Mouse (Mus musculus) forebrain, embryonic 11.5 days (tissue): ENCODE results near the gene Adk. TPM values are rescaled to one million over a fixed set of nuclear protein-coding genes. Genes with fewer than 3 reads are reported as not detected.

Source experiments
- ATAC-seq: fragments of 200-750 bp; cut with Nextera tagmentation; replicated peaks from 2 replicates; pipeline ENCODE4 v1.8.0; 2017; ENCODE audit warnings: moderate TSS enrichment; ENCODE audit not compliant: low FRiP score
- DNase-seq: peaks from one replicate; pipeline ENCODE4 v3.0.0-alpha.2; 2017; ENCODE audit warnings: low spot score
- H3K27ac ChIP-seq: fragments of 300-500 bp; sonication (generic); 2 replicates; pipeline ENCODE4 v1.5.1; 2014; ENCODE audit warnings: low read depth, low read length
- H3K27me3 ChIP-seq: fragments of 300-500 bp; sonication (generic); 2 replicates; pipeline ENCODE4 v1.6.1; 2014; ENCODE audit warnings: mild to moderate bottlenecking, low read length, mixed read lengths; ENCODE audit not compliant: control insufficient read depth, insufficient read depth
- H3K36me3 ChIP-seq: fragments of 300-500 bp; sonication (generic); 2 replicates; pipeline ENCODE4 v1.6.1; 2014; ENCODE audit warnings: mild to moderate bottlenecking, low read length, moderate library complexity, mixed read lengths; ENCODE audit not compliant: control insufficient read depth, insufficient read depth
- H3K4me1 ChIP-seq: fragments of 300-500 bp; sonication (generic); replicated peaks from 2 replicates; pipeline ENCODE4 v1.6.1; 2014; ENCODE audit warnings: low read length, mixed read lengths; ENCODE audit not compliant: control insufficient read depth, insufficient read depth
- H3K4me2 ChIP-seq: fragments of 300-500 bp; sonication (generic); 2 replicates; pipeline ENCODE4 v1.6.1; 2014; ENCODE audit warnings: low read depth, mild to moderate bottlenecking, low read length, moderate library complexity, mixed read lengths; ENCODE audit not compliant: severe bottlenecking
- H3K4me3 ChIP-seq: fragments of 300-500 bp; sonication (generic); 2 replicates; pipeline ENCODE4 v1.5.1; 2014; ENCODE audit warnings: low read depth, low read length
- H3K9ac ChIP-seq: fragments of 300-500 bp; sonication (generic); 2 replicates; pipeline ENCODE4 v1.6.1; 2014; ENCODE audit warnings: low read length
- H3K9me3 ChIP-seq: fragments of 300-500 bp; sonication (generic); 2 replicates; pipeline ENCODE4 v1.6.1; 2016; ENCODE audit warnings: low read length, mixed read lengths; ENCODE audit not compliant: control insufficient read depth
- WGBS: fragments of 180-500 bp; shearing (Covaris S2); extraction: QIAGEN DNeasy Blood & Tissue Kit; methylation state at CpG from one replicate; pipeline ENCODE4 v1.1.7; 2014; 5-methylcytosine and 5-hydroxymethylcytosine counted together
- polyA plus RNA-seq: library from polyadenylated mRNA; unstranded; fragments of >200 nt; fragmentation: Nextera tagmentation; extraction: Ambion mirVana; gene quantifications from 2 replicates; pipeline ENCODE4 v1.2.1, GENCODE M21; 2014

The Adk gene
- polyA plus RNA-seq, 1 experiment from 2014 or later = 138 TPM

- H3K9ac ChIP-seq = no peak overlapping the region
- H3K27ac ChIP-seq = no peak overlapping the region
- H3K4me3 ChIP-seq = no peak overlapping the region
- no peak overlapping the region for H3K4me2 ChIP-seq
- 85% methylated on average over 6 of the region's 6 CpGs for WGBS
- no peaks in the 10 kb centered on the region for H3K9me3 ChIP-seq
- H3K4me1 ChIP-seq = no peaks in the 10 kb centered on the region
- DNase-seq (no peak), ATAC-seq (no peak)
- H3K36me3 ChIP-seq = no peaks in the 10 kb centered on the region
- H3K27me3 ChIP-seq = no peaks in the 10 kb centered on the region
These were observed 60.4 kb downstream of the Adk start for GRCm38 (mm10) chr14:21112742-21113141.

- Histone ChIP-seq H3K9me3 (no peaks in the 10 kb centered on the region), H3K4me1 (no peaks in the 10 kb centered on the region), H3K27ac (no peak overlapping the region), H3K4me3 (no peak overlapping the region), H3K27me3 (no peaks in the 10 kb centered on the region), H3K36me3 (no peaks in the 10 kb centered on the region), H3K9ac (no peak overlapping the region), H3K4me2 (no peak overlapping the region)
- ATAC-seq (no peak), DNase-seq (no peak)
These were observed 62.0 kb downstream of the Adk start for GRCm38 (mm10) chr14:21114339-21114738.

- 65% methylated on average over 4 of the region's 4 CpGs for WGBS
- ATAC-seq = no peak
These were observed 62.9 kb downstream of the Adk start for GRCm38 (mm10) chr14:21115318-21115717.

GRCm38 (mm10) chr14:21115888-21116460, 63.6 kb downstream of the Adk start:
- H3K4me1 ChIP-seq = no peaks in the 10 kb centered on the region
- no peak for DNase-seq
- WGBS = 55% methylated on average over 3 of the region's 3 CpGs

More at GRCm38 (mm10) chr14:21115318-21115717, 62.9 kb downstream of the Adk start:
- Histone ChIP-seq H3K9ac (no peak overlapping the region), H3K4me3 (no peak overlapping the region), H3K4me1 (no peaks in the 10 kb centered on the region), H3K4me2 (no peak overlapping the region), H3K36me3 (no peaks in the 10 kb centered on the region), H3K27me3 (no peaks in the 10 kb centered on the region), H3K9me3 (no peaks in the 10 kb centered on the region), H3K27ac (no peak overlapping the region)
- DNase-seq = no peak

GRCm38 (mm10) chr14:21118095-21118494, 65.7 kb downstream of the Adk start:
- H3K9me3 ChIP-seq = no peaks in the 10 kb centered on the region
- no peak for DNase-seq
- no peaks in the 10 kb centered on the region for H3K36me3 ChIP-seq
- H3K27ac ChIP-seq = no peak overlapping the region
- no peaks in the 10 kb centered on the region for H3K27me3 ChIP-seq
- no peak overlapping the region for H3K4me3 ChIP-seq
- H3K9ac ChIP-seq = no peak overlapping the region
- no peak overlapping the region for H3K4me2 ChIP-seq
- ATAC-seq = no peak
- WGBS = 78% methylated on average over 4 of the region's 4 CpGs
- no peaks in the 10 kb centered on the region for H3K4me1 ChIP-seq

More at GRCm38 (mm10) chr14:21115888-21116460, 63.6 kb downstream of the Adk start:
- no peaks in the 10 kb centered on the region for H3K36me3 ChIP-seq
- H3K4me2 ChIP-seq = no peak overlapping the region
- H3K27ac ChIP-seq = no peak overlapping the region
- no peak for ATAC-seq
- no peak overlapping the region for H3K4me3 ChIP-seq
- no peak overlapping the region for H3K9ac ChIP-seq
- no peaks in the 10 kb centered on the region for H3K9me3 ChIP-seq
- no peaks in the 10 kb centered on the region for H3K27me3 ChIP-seq

- Histone ChIP-seq H3K4me2 (no peak overlapping the region), H3K4me1 (no peaks in the 10 kb centered on the region), H3K27me3 (no peaks in the 10 kb centered on the region), H3K9me3 (no peaks in the 10 kb centered on the region), H3K27ac (no peak overlapping the region), H3K4me3 (no peak overlapping the region), H3K36me3 (no peaks in the 10 kb centered on the region), H3K9ac (no peak overlapping the region)
- DNase-seq (no peak), ATAC-seq (no peak)
- WGBS = 89% methylated on average over 9 of the region's 9 CpGs
These were observed 67.4 kb downstream of the Adk start for GRCm38 (mm10) chr14:21119653-21120313.

GRCm38 (mm10) chr14:21120473-21120872, 68.1 kb downstream of the Adk start:
- DNase-seq (no peak), ATAC-seq (no peak)
- no peaks in the 10 kb centered on the region for H3K4me1 ChIP-seq
- H3K4me3 ChIP-seq = no peak overlapping the region
- H3K4me2 ChIP-seq = no peak overlapping the region
- H3K36me3 ChIP-seq = no peaks in the 10 kb centered on the region
- no peak overlapping the region for H3K9ac ChIP-seq
- 47% methylated on average over 3 of the region's 3 CpGs for WGBS
- no peaks in the 10 kb centered on the region for H3K9me3 ChIP-seq
- no peaks in the 10 kb centered on the region for H3K27me3 ChIP-seq
- H3K27ac ChIP-seq = no peak overlapping the region

GRCm38 (mm10) chr14:21127215-21127614, 74.8 kb downstream of the Adk start:
- Histone ChIP-seq H3K27me3 (no peaks in the 10 kb centered on the region), H3K4me2 (no peak overlapping the region), H3K36me3 (no peaks in the 10 kb centered on the region), H3K9ac (no peak overlapping the region), H3K4me3 (no peak overlapping the region), H3K4me1 (no peaks in the 10 kb centered on the region), H3K9me3 (no peaks in the 10 kb centered on the region), H3K27ac (no peak overlapping the region)
- ATAC-seq = no peak
- 96% methylated on average over 6 of the region's 6 CpGs for WGBS
- DNase-seq = no peak

- DNase-seq (peak; percentile 69), ATAC-seq (no peak)
- no peaks in the 10 kb centered on the region for H3K36me3 ChIP-seq
- no peaks in the 10 kb centered on the region for H3K9me3 ChIP-seq
- no peaks in the 10 kb centered on the region for H3K4me1 ChIP-seq
- WGBS = 33% methylated on average over 1 of the region's 1 CpGs
- H3K27me3 ChIP-seq = no peaks in the 10 kb centered on the region
- H3K4me2 ChIP-seq = no peak overlapping the region
- H3K4me3 ChIP-seq = no peak overlapping the region
- H3K9ac ChIP-seq = no peak overlapping the region
- no peak overlapping the region for H3K27ac ChIP-seq
These were observed 84.5 kb downstream of the Adk start for GRCm38 (mm10) chr14:21136906-21137305.
